Mouse (Mus musculus) MEL (cell line): ENCODE data around the gene Cep295nl. TPM values are rescaled to one million over a fixed set of nuclear protein-coding genes. Genes with fewer than 3 reads are reported as not detected.

Experiments
- DNase-seq: peaks from one replicate; pipeline ENCODE4 v3.0.0; 2011; ENCODE audit warnings: low read depth, low spot score
- H3K27ac ChIP-seq: 2 replicates; pipeline ENCODE4 v1.5.1; 2012; ENCODE audit warnings: low read depth, mild to moderate bottlenecking, control low read depth, low read length, moderate library complexity; ENCODE audit not compliant: control insufficient read depth
- H3K27me3 ChIP-seq, 2 experiments: fragments of 150-350 bp in 1 of 2; sonication (generic) in 1 of 2; 2 replicates each; pipeline ENCODE4 v1.6.1; 2012; ENCODE audit warnings: low read length in 2 of 2, mild to moderate bottlenecking in 2 of 2, improper control_type of control experiment in 1 of 2, moderate library complexity in 1 of 2; ENCODE audit not compliant: insufficient read depth in 2 of 2, control insufficient read depth in 1 of 2
- H3K36me3 ChIP-seq, 2 experiments: 2 replicates each; pipeline ENCODE4 v1.6.1; 2012 to 2014; ENCODE audit warnings: low read length in 2 of 2, improper control_type of control experiment in 1 of 2, inconsistent platforms in 1 of 2, mild to moderate bottlenecking in 1 of 2; ENCODE audit not compliant: insufficient read depth in 2 of 2, control insufficient read depth in 1 of 2
- H3K4me1 ChIP-seq, 2 experiments: fragments of 150-350 bp in 1 of 2; sonication (generic) in 1 of 2; 2 replicates each; pipeline ENCODE4 v1.6.1; 2012; ENCODE audit warnings: low read length in 2 of 2, improper control_type of control experiment in 1 of 2, mild to moderate bottlenecking in 1 of 2; ENCODE audit not compliant: insufficient read depth in 2 of 2, control insufficient read depth in 1 of 2
- H3K4me3 ChIP-seq, 2 experiments: fragments of 150-350 bp in 1 of 2; sonication (generic) in 1 of 2; 2 replicates each; pipeline ENCODE4 v1.5.1; 2012; ENCODE audit warnings: low read depth in 2 of 2, low read length in 2 of 2, mild to moderate bottlenecking in 2 of 2, moderate library complexity in 2 of 2, control low read depth in 1 of 2, improper control_type of control experiment in 1 of 2; ENCODE audit not compliant: control insufficient read depth in 1 of 2, insufficient read depth in 1 of 2
- H3K79me2 ChIP-seq: 2 replicates; pipeline ENCODE4 v1.6.1; 2012; ENCODE audit warnings: mild to moderate bottlenecking, low read length, moderate library complexity; ENCODE audit not compliant: control insufficient read depth, poor library complexity, insufficient read depth
- H3K9ac ChIP-seq: 2 replicates; pipeline ENCODE4 v1.6.1; 2012; ENCODE audit warnings: low read depth, mild to moderate bottlenecking, control low read depth, low read length, moderate library complexity; ENCODE audit not compliant: control insufficient read depth, poor library complexity, severe bottlenecking
- H3K9me3 ChIP-seq: fragments of 150-350 bp; sonication (generic); replicated peaks from 2 replicates; pipeline ENCODE4 v1.6.1; 2012; ENCODE audit warnings: mild to moderate bottlenecking, low read length, improper control_type of control experiment, moderate library complexity; ENCODE audit not compliant: insufficient read depth
- BHLHE40 ChIP-seq: IDR thresholded peaks from 2 replicates; pipeline ENCODE4 v1.6.1; 2012; ENCODE audit warnings: low read depth, mild to moderate bottlenecking, inconsistent platforms, low read length, improper control_type of control experiment, borderline replicate concordance
- CHD1 ChIP-seq: IDR thresholded peaks from 2 replicates; pipeline ENCODE4 v1.6.1; 2012; ENCODE audit warnings: low read depth, mild to moderate bottlenecking, inconsistent platforms, low read length, improper control_type of control experiment
- E2F4 ChIP-seq: IDR thresholded peaks from 2 replicates; pipeline ENCODE4 v1.6.1; 2011; ENCODE audit warnings: low read depth, low read length, improper control_type of control experiment, borderline replicate concordance
- ELF1 ChIP-seq: IDR thresholded peaks from 2 replicates; pipeline ENCODE4 v1.6.1; 2014; ENCODE audit warnings: low read depth, mild to moderate bottlenecking, inconsistent platforms, low read length, improper control_type of control experiment, moderate library complexity
- ETS1 ChIP-seq: IDR thresholded peaks from 2 replicates; pipeline ENCODE4 v1.6.1; 2012; ENCODE audit warnings: low read depth, mild to moderate bottlenecking, inconsistent platforms, low read length, improper control_type of control experiment, moderate library complexity
- GABPA ChIP-seq: IDR thresholded peaks from 2 replicates; pipeline ENCODE4 v1.6.1; 2012; ENCODE audit warnings: low read depth, mild to moderate bottlenecking, inconsistent platforms, low read length, improper control_type of control experiment, moderate library complexity
- GATA1 ChIP-seq: IDR thresholded peaks from 2 replicates; pipeline ENCODE4 v1.6.1; 2011; ENCODE audit warnings: low read depth, low read length, improper control_type of control experiment
- HCFC1 ChIP-seq: IDR thresholded peaks from 2 replicates; pipeline ENCODE4 v1.6.1; 2012; ENCODE audit warnings: low read depth, mild to moderate bottlenecking, inconsistent platforms, low read length, improper control_type of control experiment, moderate library complexity
- MAFK ChIP-seq: IDR thresholded peaks from 2 replicates; pipeline ENCODE4 v1.6.1; 2011; ENCODE audit warnings: low read depth, mild to moderate bottlenecking, low read length, improper control_type of control experiment, borderline replicate concordance
- MAZ ChIP-seq: IDR thresholded peaks from 2 replicates; pipeline ENCODE4 v1.6.1; 2012; ENCODE audit warnings: low read depth, mild to moderate bottlenecking, inconsistent platforms, low read length, improper control_type of control experiment
- MYB ChIP-seq: IDR thresholded peaks from 2 replicates; pipeline ENCODE4 v1.6.1; 2011; ENCODE audit warnings: mild to moderate bottlenecking, low read depth, low read length, improper control_type of control experiment
- NELFE ChIP-seq: IDR thresholded peaks from 2 replicates; pipeline ENCODE4 v1.6.1; 2011; ENCODE audit warnings: low read depth, low read length, improper control_type of control experiment
- POLR2AphosphoS2 ChIP-seq: IDR thresholded peaks from 2 replicates; pipeline ENCODE4 v1.6.1; 2011; ENCODE audit warnings: low read length, improper control_type of control experiment
- RAD21 ChIP-seq: IDR thresholded peaks from 2 replicates; pipeline ENCODE4 v1.6.1; 2011; ENCODE audit warnings: mild to moderate bottlenecking, low read depth, low read length, improper control_type of control experiment
- RCOR1 ChIP-seq: IDR thresholded peaks from 2 replicates; pipeline ENCODE4 v1.6.1; 2012; ENCODE audit warnings: low read depth, mild to moderate bottlenecking, inconsistent platforms, low read length, improper control_type of control experiment
- SIN3A ChIP-seq: IDR thresholded peaks from 2 replicates; pipeline ENCODE4 v1.6.1; 2012; ENCODE audit warnings: low read length, improper control_type of control experiment, inconsistent platforms
- TBP ChIP-seq: IDR thresholded peaks from 2 replicates; pipeline ENCODE4 v1.8.0; 2011; ENCODE audit warnings: low read depth, low read length, improper control_type of control experiment
- UBTF ChIP-seq: IDR thresholded peaks from 2 replicates; pipeline ENCODE4 v1.6.1; 2012; ENCODE audit warnings: low read depth, mild to moderate bottlenecking, inconsistent platforms, low read length, improper control_type of control experiment, moderate library complexity, borderline replicate concordance; ENCODE audit not compliant: insufficient read depth
- USF1 ChIP-seq: IDR thresholded peaks from 2 replicates; pipeline ENCODE4 v1.6.1; 2014; ENCODE audit warnings: low read depth, mild to moderate bottlenecking, inconsistent platforms, low read length, improper control_type of control experiment, moderate library complexity
- ZC3H11A ChIP-seq: IDR thresholded peaks from 2 replicates; pipeline ENCODE4 v1.6.1; 2012; ENCODE audit warnings: low read depth, mild to moderate bottlenecking, inconsistent platforms, low read length, improper control_type of control experiment
- ZNF384 ChIP-seq: IDR thresholded peaks from 2 replicates; pipeline ENCODE4 v1.6.1; 2012; ENCODE audit warnings: low read depth, mild to moderate bottlenecking, inconsistent platforms, low read length, improper control_type of control experiment
- polyA plus RNA-seq, 2 experiments: library from polyadenylated mRNA; stranded (reverse) in 1 of 2; unstranded in 1 of 2; fragments of >175 nt in 1 of 2; fragments of >200 nt in 1 of 2; gene quantifications; 2 replicates each; pipeline versions ENCODE4 v1.2.1 to v1.2.4; 2012; ENCODE audit warnings: low replicate concordance in 2 of 2, low read depth in 1 of 2; ENCODE audit not compliant: insufficient read length in 2 of 2, insufficient read depth in 1 of 2, missing spikeins in 1 of 2
- total RNA-seq: library from RNA; depleted of rRNA; stranded (reverse); fragments of 300-350 nt; gene quantifications from 2 replicates; pipeline ENCODE4 v1.2.3, GENCODE M21; 2012

Gene Cep295nl
- total and polyA plus RNA-seq, 3 experiments: not detected

- peaks cover 0 to 10% of the 10 kb centered on the region in 2 experiments; a peak in 2 of 4 replicates for H3K36me3 ChIP-seq
- no peaks in the 10 kb centered on the region for H3K9me3 ChIP-seq
- peaks cover 6 to 13% of the 10 kb centered on the region in 2 experiments; a peak in 3 of 4 replicates for H3K4me1 ChIP-seq
- no peak overlapping the region for H3K4me3 ChIP-seq
- H3K27me3 ChIP-seq: peaks cover 2 to 3% of the 10 kb centered on the region in 2 experiments; a peak in 2 of 4 replicates
- TF ChIP-seq GATA1: no peak
- TF ChIP-seq ELF1: no peak
- no peak for TF ChIP-seq MAFK
- no peak for TF ChIP-seq ZNF384
- TF ChIP-seq TBP: no peak
- no peak for TF ChIP-seq MAZ
- no peak for TF ChIP-seq RCOR1
- TF ChIP-seq, all 39 proteins: peak for 0
- DNase-seq: no peak
- H3K9ac ChIP-seq: no peak overlapping the region
- H3K79me2 ChIP-seq: no peaks in the 10 kb centered on the region
- H3K27ac ChIP-seq: no peak overlapping the region
Measured at GRCm38 (mm10) chr11:118347911-118348310, 5.6 kb upstream of the Cep295nl start.

DNA sequence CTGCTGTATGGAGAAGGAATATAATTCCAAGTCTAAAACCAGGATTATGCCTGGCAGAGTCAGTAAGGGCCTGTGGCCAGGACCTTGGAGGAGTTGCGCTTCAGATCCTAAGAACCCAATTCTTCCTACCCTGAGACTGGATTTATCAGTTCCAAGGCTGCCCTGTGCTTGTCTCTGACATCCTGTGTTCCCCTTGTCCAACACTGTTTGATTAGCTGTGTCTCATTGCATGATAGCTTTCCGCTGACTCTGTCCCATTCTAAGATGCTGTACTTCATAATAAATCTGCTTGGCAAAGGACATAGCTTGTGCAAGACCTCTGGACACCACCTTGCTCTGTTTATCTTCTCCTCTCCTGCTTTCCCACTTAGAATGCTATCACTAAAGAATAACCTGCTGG lies 5.1 kb upstream of the Cep295nl start:
- no peak overlapping the region for H3K9ac ChIP-seq
- TF ChIP-seq ETS1 (no peak), RAD21 (no peak), ELF1 (no peak), ZC3H11A (no peak), GABPA (no peak), TBP (no peak), RCOR1 (no peak), NELFE (no peak)
- no peak for DNase-seq
- H3K4me3 ChIP-seq: no peak overlapping the region
- peaks cover 2 to 5% of the 10 kb centered on the region in 2 experiments; a peak in 3 of 4 replicates for H3K27me3 ChIP-seq
- no peaks in the 10 kb centered on the region for H3K9me3 ChIP-seq
- peaks cover 6 to 13% of the 10 kb centered on the region in 2 experiments; a peak in 3 of 4 replicates for H3K4me1 ChIP-seq
- peaks cover 0 to 10% of the 10 kb centered on the region in 2 experiments; a peak in 2 of 4 replicates for H3K36me3 ChIP-seq
- H3K27ac ChIP-seq: no peak overlapping the region
- no peaks in the 10 kb centered on the region for H3K79me2 ChIP-seq

- Histone ChIP-seq H3K4me1 (peaks cover 6 to 13% of the 10 kb centered on the region in 2 experiments; a peak in 3 of 4 replicates), H3K27ac (no peak overlapping the region), H3K9me3 (no peaks in the 10 kb centered on the region), H3K4me3 (no peak overlapping the region), H3K9ac (no peak overlapping the region), H3K27me3 (peaks cover 2 to 8% of the 10 kb centered on the region in 2 experiments; a peak in 3 of 4 replicates), H3K36me3 (peaks cover 0 to 10% of the 10 kb centered on the region in 2 experiments; a peak in 2 of 4 replicates), H3K79me2 (no peaks in the 10 kb centered on the region)
- TF ChIP-seq USF1 (no peak), SIN3A (no peak), GATA1 (no peak), BHLHE40 (no peak), HCFC1 (no peak), E2F4 (no peak), MAFK (no peak), UBTF (no peak), ZNF384 (no peak), POLR2AphosphoS2 (no peak), ELF1 (no peak), MYB (no peak), CHD1 (no peak)
- DNase-seq: peak; percentile 23
Measured at GRCm38 (mm10) chr11:118346395-118347096, 4.2 kb upstream of the Cep295nl start.
